Mouse (Mus musculus): Measurements from ENCODE around the gene Slc13a3. TPM values are rescaled to one million over a fixed set of nuclear protein-coding genes. Genes with fewer than 3 reads are reported as not detected.

Slc13a3 gene
- polyA plus RNA-seq, 1 experiment = not detected

GRCm38 (mm10) chr2:165482003-165482402, 9.0 kb upstream of the Slc13a3 start:
- Histone ChIP-seq H3K36me3 (replicated peaks; ENCODE audit: low read length) (no peaks in the 10 kb centered on the region), H3K27me3 (replicated peaks) (peaks cover 49% of the 10 kb centered on the region), H3K4me1 (peaks cover 25% of the 10 kb centered on the region), H3K9me3 (peaks cover 4% of the 10 kb centered on the region), H3K4me3 (replicated peaks) (no peak overlapping the region)
- no peak for TF ChIP-seq FLI1 (IDR thresholded peaks at IDR 0.05; ENCODE audit: low read length)
- TF ChIP-seq GATA1 (IDR thresholded peaks at IDR 0.05; ENCODE audit: borderline replicate concordance, low read length) = no peak

GRCm38 (mm10) chr2:165475850-165476249, 2.8 kb upstream of the Slc13a3 start:
- peaks cover 66% of the 10 kb centered on the region for H3K27me3 ChIP-seq (replicated peaks)
- no peaks in the 10 kb centered on the region for H3K36me3 ChIP-seq (replicated peaks; ENCODE audit: low read length)
- no peak overlapping the region for H3K4me3 ChIP-seq (replicated peaks)
- TF ChIP-seq GATA1 (IDR thresholded peaks at IDR 0.05; ENCODE audit: borderline replicate concordance, low read length) = no peak
- no peak for TF ChIP-seq FLI1 (IDR thresholded peaks at IDR 0.05; ENCODE audit: low read length)
- H3K4me1 ChIP-seq = no peaks in the 10 kb centered on the region
- peaks cover 4% of the 10 kb centered on the region for H3K9me3 ChIP-seq

- TF ChIP-seq FLI1 (IDR thresholded peaks at IDR 0.05; ENCODE audit: low read length) = no peak
- TF ChIP-seq GATA1 (IDR thresholded peaks at IDR 0.05; ENCODE audit: borderline replicate concordance, low read length) = no peak
- H3K36me3 ChIP-seq (replicated peaks; ENCODE audit: low read length) = no peaks in the 10 kb centered on the region
- H3K4me3 ChIP-seq (replicated peaks) = no peak overlapping the region
- no peaks in the 10 kb centered on the region for H3K4me1 ChIP-seq
- peaks cover 67% of the 10 kb centered on the region for H3K27me3 ChIP-seq (replicated peaks)
- peaks cover 4% of the 10 kb centered on the region for H3K9me3 ChIP-seq
Measured at GRCm38 (mm10) chr2:165475412-165475811, 2.4 kb upstream of the Slc13a3 start.

GRCm38 (mm10) chr2:165471943-165472342, 1.1 kb downstream of the Slc13a3 start:
- TF ChIP-seq FLI1 (IDR thresholded peaks at IDR 0.05; ENCODE audit: low read length) = no peak
- TF ChIP-seq GATA1 (IDR thresholded peaks at IDR 0.05; ENCODE audit: borderline replicate concordance, low read length) = no peak
- peaks cover 90% of the 10 kb centered on the region for H3K27me3 ChIP-seq (replicated peaks)

GRCm38 (mm10) chr2:165470167-165470566, 2.9 kb downstream of the Slc13a3 start:
- Histone ChIP-seq H3K27me3 (replicated peaks) (peaks cover 90% of the 10 kb centered on the region), H3K4me3 (replicated peaks) (no peak overlapping the region), H3K4me1 (no peaks in the 10 kb centered on the region), H3K36me3 (replicated peaks; ENCODE audit: low read length) (no peaks in the 10 kb centered on the region), H3K9me3 (no peaks in the 10 kb centered on the region)
- TF ChIP-seq FLI1 (IDR thresholded peaks at IDR 0.05; ENCODE audit: low read length) (no peak), GATA1 (IDR thresholded peaks at IDR 0.05; ENCODE audit: borderline replicate concordance, low read length) (no peak)

More at GRCm38 (mm10) chr2:165471943-165472342, 1.1 kb downstream of the Slc13a3 start:
- Histone ChIP-seq H3K4me3 (replicated peaks) (no peak overlapping the region), H3K9me3 (no peaks in the 10 kb centered on the region), H3K4me1 (no peaks in the 10 kb centered on the region), H3K36me3 (replicated peaks; ENCODE audit: low read length) (no peaks in the 10 kb centered on the region)

GRCm38 (mm10) chr2:165467824-165468452, 5.1 kb downstream of the Slc13a3 start:
- Histone ChIP-seq H3K27me3 (replicated peaks) (peaks cover 77% of the 10 kb centered on the region), H3K4me1 (no peaks in the 10 kb centered on the region)
- TF ChIP-seq GATA1 (IDR thresholded peaks at IDR 0.05; ENCODE audit: borderline replicate concordance, low read length) (no peak), FLI1 (IDR thresholded peaks at IDR 0.05; ENCODE audit: low read length) (no peak)

GRCm38 (mm10) chr2:165459663-165460062, 13.4 kb downstream of the Slc13a3 start:
- H3K27me3 ChIP-seq (replicated peaks) = peaks cover 62% of the 10 kb centered on the region
- TF ChIP-seq GATA1 (IDR thresholded peaks at IDR 0.05; ENCODE audit: borderline replicate concordance, low read length) = no peak
- TF ChIP-seq FLI1 (IDR thresholded peaks at IDR 0.05; ENCODE audit: low read length) = no peak
- no peak overlapping the region for H3K4me3 ChIP-seq (replicated peaks)
- no peaks in the 10 kb centered on the region for H3K9me3 ChIP-seq
- H3K4me1 ChIP-seq = peaks cover 5% of the 10 kb centered on the region
- no peaks in the 10 kb centered on the region for H3K36me3 ChIP-seq (replicated peaks; ENCODE audit: low read length)

More at GRCm38 (mm10) chr2:165467824-165468452, 5.1 kb downstream of the Slc13a3 start:
- H3K9me3 ChIP-seq = no peaks in the 10 kb centered on the region
- H3K36me3 ChIP-seq (replicated peaks; ENCODE audit: low read length) = no peaks in the 10 kb centered on the region
- H3K4me3 ChIP-seq (replicated peaks) = no peak overlapping the region

- Histone ChIP-seq H3K27me3 (replicated peaks) (peaks cover 58% of the 10 kb centered on the region), H3K4me1 (peaks cover 19% of the 10 kb centered on the region), H3K4me3 (replicated peaks) (no peak overlapping the region), H3K9me3 (no peaks in the 10 kb centered on the region), H3K36me3 (replicated peaks; ENCODE audit: low read length) (no peaks in the 10 kb centered on the region)
- TF ChIP-seq GATA1 (IDR thresholded peaks at IDR 0.05; ENCODE audit: borderline replicate concordance, low read length) (no peak), FLI1 (IDR thresholded peaks at IDR 0.05; ENCODE audit: low read length) (no peak)
Measured at GRCm38 (mm10) chr2:165458189-165458588, 14.8 kb downstream of the Slc13a3 start.

GRCm38 (mm10) chr2:165456710-165457109, 16.3 kb downstream of the Slc13a3 start:
- no peaks in the 10 kb centered on the region for H3K9me3 ChIP-seq
- peaks cover 45% of the 10 kb centered on the region for H3K27me3 ChIP-seq (replicated peaks)
- H3K36me3 ChIP-seq (replicated peaks; ENCODE audit: low read length) = no peaks in the 10 kb centered on the region
- peaks cover 30% of the 10 kb centered on the region for H3K4me1 ChIP-seq
- TF ChIP-seq GATA1 (IDR thresholded peaks at IDR 0.05; ENCODE audit: borderline replicate concordance, low read length) (no peak), FLI1 (IDR thresholded peaks at IDR 0.05; ENCODE audit: low read length) (no peak)
- no peak overlapping the region for H3K4me3 ChIP-seq (replicated peaks)
